Mouse (Mus musculus) stomach, postnatal 0 days (tissue): ENCODE results near the gene Pwp2. TPM values are rescaled to one million over a fixed set of nuclear protein-coding genes. Genes with fewer than 3 reads are reported as not detected.

ENCODE experiments used
- ATAC-seq: fragments of 200-750 bp; cut with Nextera tagmentation; 2 replicates; pipeline ENCODE4 v1.8.0; 2017; ENCODE audit not compliant: low FRiP score, low TSS enrichment
- DNase-seq: peaks from one replicate; pipeline ENCODE4 v3.0.0-alpha.2; 2016; ENCODE audit warnings: low spot score
- H3K27ac ChIP-seq: fragments of 300-500 bp; sonication (generic); replicated peaks from 2 replicates; pipeline ENCODE4 v1.5.1; 2014; ENCODE audit warnings: mild to moderate bottlenecking, control low read depth
- H3K27me3 ChIP-seq: fragments of 300-500 bp; sonication (generic); 2 replicates; pipeline ENCODE4 v1.6.1; 2014; ENCODE audit warnings: low read length; ENCODE audit not compliant: control insufficient read depth, insufficient read depth
- H3K36me3 ChIP-seq: fragments of 300-500 bp; sonication (generic); 2 replicates; pipeline ENCODE4 v1.6.1; 2014; ENCODE audit warnings: low read length, mixed read lengths; ENCODE audit not compliant: control insufficient read depth, insufficient read depth
- H3K4me1 ChIP-seq: fragments of 300-500 bp; sonication (generic); replicated peaks from 2 replicates; pipeline ENCODE4 v1.6.1; 2014; ENCODE audit warnings: antibody characterized with exemption; ENCODE audit not compliant: control insufficient read depth, insufficient read depth
- H3K4me2 ChIP-seq: fragments of 300-500 bp; sonication (generic); replicated peaks from 2 replicates; pipeline ENCODE4 v1.6.1; 2014; ENCODE audit warnings: low read depth, mild to moderate bottlenecking, control low read depth, moderate library complexity
- H3K4me3 ChIP-seq: fragments of 300-500 bp; sonication (generic); 2 replicates; pipeline ENCODE4 v1.5.1; 2014; ENCODE audit warnings: low read depth, low read length, control low read depth
- H3K9ac ChIP-seq: fragments of 300-500 bp; sonication (generic); 2 replicates; pipeline ENCODE4 v1.6.1; 2014; ENCODE audit warnings: mild to moderate bottlenecking, low read length, control low read depth, mixed read lengths
- H3K9me3 ChIP-seq: fragments of 300-500 bp; sonication (generic); 2 replicates; pipeline ENCODE4 v1.6.1; 2016; ENCODE audit warnings: low read length; ENCODE audit not compliant: control insufficient read depth
- CTCF ChIP-seq: IDR thresholded peaks from 2 replicates; pipeline ENCODE4 v1.5.1; 2016; ENCODE audit warnings: antibody characterized with exemption, low read depth, mild to moderate bottlenecking, moderate library complexity
- EP300 ChIP-seq: optimal IDR thresholded peaks from 2 replicates; pipeline ENCODE3; 2016; ENCODE audit warnings: antibody characterized with exemption
- WGBS: fragments of 180-500 bp; shearing (Covaris S2); extraction: QIAGEN DNeasy Blood & Tissue Kit; methylation state at CpG from one replicate; pipeline ENCODE4 v1.1.7; 2014; 5-methylcytosine and 5-hydroxymethylcytosine counted together
- polyA plus RNA-seq: library from polyadenylated mRNA; unstranded; fragments of >200 nt; fragmentation: Nextera tagmentation; extraction: Ambion mirVana; gene quantifications from 2 replicates; pipeline ENCODE4 v1.2.1, GENCODE M21; 2015

Pwp2 gene
- polyA plus RNA-seq: 6.2 and 7.1 TPM in 2 replicates

DNA sequence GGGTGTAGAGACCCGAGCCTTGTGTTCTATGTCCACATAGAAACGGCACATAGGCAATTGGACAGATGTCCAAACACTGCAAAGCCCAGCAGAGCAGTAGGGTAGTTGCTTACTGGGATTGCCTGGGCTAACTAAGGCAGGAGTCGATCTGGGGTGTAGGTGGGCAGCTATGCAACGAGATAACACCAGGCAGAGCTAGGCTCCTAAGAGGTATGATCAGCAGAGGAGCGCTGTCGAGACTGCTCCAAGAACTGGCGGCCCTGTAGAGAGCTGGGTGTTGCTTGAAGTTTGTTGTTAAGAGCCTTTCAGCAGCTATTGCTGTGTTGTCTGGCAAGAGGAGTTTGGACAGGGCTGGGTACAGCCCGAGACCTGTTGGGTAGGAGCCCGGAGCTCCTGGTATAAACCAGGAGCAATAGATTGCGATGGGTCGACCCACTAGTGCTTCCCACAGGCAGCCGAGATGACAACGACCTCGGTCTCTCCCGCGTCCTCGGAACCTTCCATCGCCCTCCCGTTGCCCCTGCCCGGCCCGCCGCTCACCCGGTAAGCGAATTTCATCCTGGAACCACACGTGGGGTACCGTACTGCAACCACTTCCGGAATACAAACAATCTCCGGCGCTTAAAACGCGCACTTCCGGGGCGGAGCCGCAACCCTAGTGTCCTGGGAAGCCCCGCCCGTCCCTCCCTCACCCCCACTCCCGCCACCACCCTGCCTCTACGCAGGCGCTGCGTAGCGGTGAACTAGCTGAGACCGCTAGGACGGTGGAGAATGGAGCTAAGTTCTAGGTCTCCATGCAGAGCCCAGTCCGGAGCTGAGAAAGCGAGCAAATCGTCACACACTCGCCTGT lies at the start of gene Pwp2:
Gene Pwp2, minus strand, starts transcription at position 619 of the 850 bp plus-strand sequence.
- Histone ChIP-seq H3K9ac (peak within 1 kb of the TSS; percentile 74), H3K4me2 (peak within 1 kb of the TSS; percentile 97), H3K36me3 (peaks cover 18% of the 10 kb centered on the region; the same call in 1 of the 2 replicates), H3K27me3 (no peaks in the 10 kb centered on the region), H3K9me3 (no peaks in the 10 kb centered on the region), H3K27ac (peak within 1 kb of the TSS; percentile 53), H3K4me1 (peaks cover 6% of the 10 kb centered on the region; the same call in 1 of the 2 replicates), H3K4me3 (peak within 1 kb of the TSS; percentile 73)
- TF ChIP-seq CTCF (peak; percentile 27; the same call in 1 of the 2 replicates), EP300 (no peak)
- ATAC-seq (peak; percentile 94), DNase-seq (peak; percentile 95)
- WGBS: 2% methylated on average over 47 of the region's 47 CpGs

DNA sequence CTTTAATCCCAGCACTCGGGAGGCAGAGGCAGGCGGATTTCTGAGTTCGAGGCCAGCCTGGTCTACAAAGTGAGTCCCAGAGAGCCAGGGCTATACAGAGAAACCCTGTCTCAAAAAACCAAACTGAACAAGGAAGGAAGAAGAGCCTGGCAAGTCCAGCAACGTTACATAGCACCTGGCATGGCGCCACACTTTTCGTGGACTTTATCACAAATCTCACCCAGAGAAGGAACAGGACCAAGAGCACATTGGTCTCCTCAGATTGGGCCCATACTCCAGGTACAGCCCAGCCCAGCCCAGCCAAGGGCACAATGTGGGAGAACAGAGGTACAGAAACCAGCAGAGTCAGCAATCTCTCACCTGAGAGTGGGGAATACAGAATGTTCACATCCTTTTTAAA lies 48.8 kb upstream of the Pwp2 start:
- DNase-seq (no peak), ATAC-seq (no peak)
- no peaks in the 10 kb centered on the region for H3K27me3 ChIP-seq
- H3K9me3 ChIP-seq: no peaks in the 10 kb centered on the region
- H3K27ac ChIP-seq: no peak overlapping the region
- H3K4me1 ChIP-seq: no peaks in the 10 kb centered on the region
- H3K36me3 ChIP-seq: peaks cover 2% of the 10 kb centered on the region; the same call in 1 of the 2 replicates
- no peak overlapping the region for H3K9ac ChIP-seq
- no peak overlapping the region for H3K4me3 ChIP-seq
- H3K4me2 ChIP-seq: no peak overlapping the region
- WGBS: 76% methylated on average over 6 of the region's 6 CpGs
- TF ChIP-seq EP300 (no peak), CTCF (no peak)

DNA sequence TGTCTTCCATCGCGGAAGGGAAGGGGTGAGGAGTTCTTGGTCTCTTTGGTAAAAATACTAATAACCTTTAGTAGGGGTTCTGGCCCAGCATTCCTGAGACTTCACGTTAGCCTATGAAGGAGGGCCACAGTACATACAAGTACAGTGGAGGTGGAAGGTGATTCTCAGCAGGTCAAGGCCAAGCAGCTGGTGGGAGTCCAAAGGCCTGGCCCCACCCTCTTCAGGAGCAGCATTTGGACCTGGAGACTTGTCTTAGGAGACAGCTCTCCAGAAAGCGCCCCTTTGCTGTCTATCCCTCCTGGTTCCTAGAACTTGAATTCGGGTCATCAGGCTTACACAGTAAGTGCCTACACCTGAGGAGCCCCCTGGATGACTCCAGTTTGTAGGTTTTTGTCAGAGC lies 48.2 kb upstream of the Pwp2 start:
- WGBS: 93% methylated on average over 5 of the region's 5 CpGs
- H3K4me1 ChIP-seq: no peaks in the 10 kb centered on the region
- no peaks in the 10 kb centered on the region for H3K27me3 ChIP-seq
- TF ChIP-seq CTCF (no peak), EP300 (no peak)
- no peaks in the 10 kb centered on the region for H3K9me3 ChIP-seq
- DNase-seq (no peak), ATAC-seq (no peak)
- H3K9ac ChIP-seq: no peak overlapping the region
- no peak overlapping the region for H3K4me2 ChIP-seq
- H3K4me3 ChIP-seq: no peak overlapping the region
- H3K27ac ChIP-seq: no peak overlapping the region
- H3K36me3 ChIP-seq: peaks cover 8% of the 10 kb centered on the region; the same call in 1 of the 2 replicates

DNA sequence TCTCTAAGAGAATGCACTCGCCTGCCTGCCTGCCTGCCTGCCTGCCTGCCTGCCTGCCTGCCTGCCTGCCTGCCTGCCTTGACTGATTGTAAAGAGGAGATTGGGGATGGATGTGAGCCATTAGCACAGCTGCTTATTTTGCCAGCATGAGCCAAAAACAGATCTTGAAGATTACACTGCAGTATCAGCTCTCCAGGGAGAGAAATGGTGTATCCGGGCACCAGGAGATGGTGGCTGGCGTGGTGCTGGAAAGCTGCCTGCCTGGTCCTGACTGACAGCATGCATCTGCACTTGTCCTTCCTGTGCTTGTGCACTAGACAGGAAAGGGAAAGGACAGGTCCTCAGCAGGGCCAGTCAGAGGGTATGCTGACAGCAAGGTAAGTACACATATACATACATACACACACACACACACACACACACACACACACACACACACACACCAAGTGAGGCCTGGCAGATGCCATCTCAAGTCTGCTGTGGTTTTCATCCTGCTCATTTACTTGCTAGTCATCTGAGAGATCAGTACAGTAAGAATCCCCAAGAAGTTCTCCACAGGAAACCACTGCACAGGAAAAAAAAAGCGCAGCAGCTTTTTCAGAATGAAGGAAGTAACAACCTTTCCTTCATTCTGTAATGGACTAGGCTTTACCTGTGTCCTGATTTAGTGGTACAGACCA lies 47.5 kb upstream of the Pwp2 start:
- H3K27me3 ChIP-seq: no peaks in the 10 kb centered on the region
- DNase-seq (no peak), ATAC-seq (no peak)
- H3K9me3 ChIP-seq: no peaks in the 10 kb centered on the region
- no peak overlapping the region for H3K4me3 ChIP-seq
- H3K27ac ChIP-seq: no peak overlapping the region
- no peak overlapping the region for H3K4me2 ChIP-seq
- TF ChIP-seq CTCF (no peak), EP300 (no peak)
- no peaks in the 10 kb centered on the region for H3K4me1 ChIP-seq
- H3K36me3 ChIP-seq: peaks cover 10% of the 10 kb centered on the region; the same call in 1 of the 2 replicates
- no peak overlapping the region for H3K9ac ChIP-seq
- WGBS: 80% methylated on average over 4 of the region's 4 CpGs

DNA sequence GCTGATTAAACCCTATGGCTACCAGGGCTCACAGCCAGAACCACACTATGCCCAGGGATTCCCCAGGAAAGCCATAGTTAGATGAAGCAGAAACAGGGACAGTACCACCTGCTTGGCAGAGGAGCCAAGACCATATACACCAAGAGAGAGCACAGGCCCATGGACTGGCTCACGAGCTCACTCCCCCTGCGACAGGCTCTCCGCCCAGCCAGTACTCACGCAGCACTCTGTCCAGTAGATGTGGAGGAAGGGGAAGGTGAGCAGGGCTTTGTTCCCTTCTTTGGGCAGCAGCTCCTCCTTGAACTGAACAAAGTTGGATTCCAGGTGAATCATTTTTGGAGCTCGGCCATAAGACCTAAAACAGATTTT lies 43.6 kb upstream of the Pwp2 start:
- Histone ChIP-seq H3K4me1 (no peaks in the 10 kb centered on the region), H3K27ac (no peak overlapping the region), H3K9me3 (no peaks in the 10 kb centered on the region), H3K36me3 (peaks cover 10% of the 10 kb centered on the region; the same call in 1 of the 2 replicates), H3K4me3 (no peak overlapping the region), H3K4me2 (no peak overlapping the region), H3K27me3 (no peaks in the 10 kb centered on the region), H3K9ac (no peak overlapping the region)
- WGBS: 81% methylated on average over 5 of the region's 5 CpGs
- no peak for ATAC-seq
- DNase-seq: no peak
- no peak for TF ChIP-seq CTCF
- TF ChIP-seq EP300: no peak
